Mouse (Mus musculus): ENCODE measurements around the gene Srcin1.

Gene Srcin1

DNA sequence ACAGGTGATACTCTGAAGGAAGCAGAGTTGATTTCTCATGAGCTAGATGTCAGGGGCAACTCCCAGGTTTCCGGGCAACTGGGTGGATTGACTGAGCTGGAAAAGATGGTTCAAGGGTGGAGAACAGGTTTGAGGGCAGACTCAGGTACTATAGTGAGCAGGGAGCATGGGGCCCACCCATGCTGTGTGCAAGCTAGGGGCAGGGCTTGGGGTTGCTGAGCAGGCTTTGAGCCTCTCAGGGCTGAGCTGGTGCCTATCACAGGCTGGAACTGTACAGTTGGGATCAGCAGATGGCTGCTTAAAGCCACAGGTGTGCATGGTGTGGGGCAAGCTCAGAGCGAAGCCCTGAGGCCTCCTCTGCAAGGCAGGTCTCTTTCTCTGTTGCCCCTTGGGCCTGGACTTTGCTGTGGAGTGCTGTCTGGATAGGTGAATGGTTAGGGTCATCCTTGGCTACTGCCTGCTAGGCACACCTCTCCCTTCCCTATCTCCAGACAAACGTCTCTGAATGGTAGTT is 114.6 kb downstream of the Srcin1 start:
- DNase-seq = no peak

Data from right cerebral cortex, adult 18-20 months (tissue).